Mouse (Mus musculus) brain, embryonic 14.5 days (tissue): Measurements from ENCODE around the gene Tmem229b.

ENCODE experiments used
- CTCF ChIP-seq: fragments of 200-500 bp; IDR thresholded peaks from 2 replicates; pipeline ENCODE4 v1.5.1; 2012; ENCODE audit warnings: inconsistent platforms, mild to moderate bottlenecking, moderate library complexity, borderline replicate concordance; ENCODE audit not compliant: insufficient read depth, insufficient read length; ENCODE audit errors: extremely low read depth
- POLR2A ChIP-seq: fragments of 200-500 bp; IDR thresholded peaks from 2 replicates; pipeline ENCODE4 v1.6.1; 2012; ENCODE audit warnings: mild to moderate bottlenecking, inconsistent platforms, borderline replicate concordance; ENCODE audit not compliant: poor library complexity, insufficient read depth, insufficient read length, severe bottlenecking; ENCODE audit errors: extremely low read depth

DNA sequence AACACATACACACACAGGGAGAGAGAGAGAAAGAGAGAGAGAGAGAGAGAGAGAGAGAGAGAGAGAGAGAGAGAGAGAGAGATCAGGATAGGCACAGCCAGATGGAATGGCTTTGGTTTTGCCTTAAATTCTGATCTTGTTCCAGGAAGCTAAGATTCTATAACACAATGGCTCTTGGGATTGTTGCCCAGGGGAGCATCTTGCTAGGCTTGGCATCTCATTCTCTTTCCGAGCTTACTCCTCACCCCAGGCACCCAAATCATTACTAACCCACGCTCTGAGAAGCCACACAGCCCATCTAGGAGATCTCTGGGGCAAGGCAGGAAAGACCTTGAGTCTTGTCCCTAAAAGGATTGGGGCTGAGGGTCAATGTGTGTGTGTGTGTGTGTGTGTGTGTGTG lies 33.6 kb downstream of the Tmem229b start:
- TF ChIP-seq CTCF (no peak), POLR2A (no peak)
